Mouse (Mus musculus) hematopoietic stem cell, adult 5-6 weeks (primary cell): ENCODE data around the gene P3h4. TPM values are rescaled to one million over a fixed set of nuclear protein-coding genes. Genes with fewer than 3 reads are reported as not detected.

Experiments
- ATAC-seq, 2 experiments: fragments of 125-278 bp in 1 of 2; replicated peaks in 1 of 2; 2 replicates each; pipeline ENCODE4 v1.8.0; 2016 to 2017; ENCODE audit warnings: inconsistent platforms in 2 of 2, mild to moderate bottlenecking in 2 of 2, moderate number of reproducible peaks in 2 of 2, low read depth in 1 of 2, moderate TSS enrichment in 1 of 2; ENCODE audit not compliant: low FRiP score in 2 of 2, poor library complexity in 2 of 2, severe bottlenecking in 2 of 2, insufficient read depth in 1 of 2, low TSS enrichment in 1 of 2
- total RNA-seq: library from RNA; stranded (forward); fragments of 172-1452, 232-1000 nt; gene quantifications from 2 replicates; pipeline ENCODE4 v1.2.3, GENCODE M21; 2017

P3h4 gene
- total RNA-seq, 1 experiment from 2014 or later: 0.65 TPM

GRCm38 (mm10) chr11:100414914-100415822 lies 532 bp upstream of the P3h4 start, which contains the start of gene Fkbp10:
Gene Fkbp10 (plus strand): TSS chr11:100415697.
- no peak for ATAC-seq

GRCm38 (mm10) chr11:100413541-100413940 lies 1.1 kb downstream of the P3h4 start:
- ATAC-seq: no peak

- ATAC-seq: no peak
These were observed 2.9 kb downstream of the P3h4 start for GRCm38 (mm10) chr11:100411736-100412135.

GRCm38 (mm10) chr11:100409686-100410085 lies 5.0 kb downstream of the P3h4 start:
- ATAC-seq: no peak

GRCm38 (mm10) chr11:100408835-100409462 lies 5.7 kb downstream of the P3h4 start:
- ATAC-seq: no peak

GRCm38 (mm10) chr11:100408076-100408834 lies 6.4 kb downstream of the P3h4 start:
- peak; percentile 68 to 71; a peak in 3 of 4 replicates for ATAC-seq

- no peak for ATAC-seq
These were observed 7.5 kb downstream of the P3h4 start for GRCm38 (mm10) chr11:100406995-100407705.

GRCm38 (mm10) chr11:100406273-100406672 lies 8.4 kb downstream of the P3h4 start:
- no peak for ATAC-seq

GRCm38 (mm10) chr11:100404456-100405074 lies 10.1 kb downstream of the P3h4 start:
- ATAC-seq: no peak

- ATAC-seq: no peak
These were observed 11.0 kb downstream of the P3h4 start for GRCm38 (mm10) chr11:100403445-100404134.

GRCm38 (mm10) chr11:100402682-100403081 lies 12.0 kb downstream of the P3h4 start:
- ATAC-seq: no peak

GRCm38 (mm10) chr11:100402240-100402639 lies 12.4 kb downstream of the P3h4 start:
- no peak for ATAC-seq

- ATAC-seq: no peak
These were observed 13.8 kb downstream of the P3h4 start for GRCm38 (mm10) chr11:100400842-100401241.

GRCm38 (mm10) chr11:100399727-100400538 lies 14.7 kb downstream of the P3h4 start:
- no peak for ATAC-seq

- ATAC-seq: peak; percentile 14 to 34; a peak in 2 of 4 replicates
These were observed 15.3 kb downstream of the P3h4 start for GRCm38 (mm10) chr11:100399320-100399719.

- no peak for ATAC-seq
These were observed 16.1 kb downstream of the P3h4 start for GRCm38 (mm10) chr11:100398517-100398916.
